Mouse (Mus musculus) telencephalon, adult 2 months (tissue): ENCODE measurements around the gene Ubr1.
"Not testable (repeated sequence)": the region's sequence is repeated elsewhere in the genome, so short reads cannot be mapped to it uniquely, and the experiment has no call there.

Source experiments
- DNase-seq: peaks from one replicate; pipeline ENCODE4 v3.0.0-alpha.2; 2011; ENCODE audit warnings: low read depth, low spot score

The Ubr1 gene

GRCm38 (mm10) chr2:120976990-120977925 lies 6.7 kb upstream of the Ubr1 start, which contains the start of gene Tmem62:
TSS of gene Tmem62 (plus strand) at chr2:120977017.
- DNase-seq, result peak; percentile 16

GRCm38 (mm10) chr2:120976308-120976707 lies 5.8 kb upstream of the Ubr1 start:
- DNase-seq, result no peak

- no peak for DNase-seq
These were observed 2.4 kb upstream of the Ubr1 start for GRCm38 (mm10) chr2:120972964-120973363.

- DNase-seq, result not testable (repeated sequence)
These were observed 1.7 kb upstream of the Ubr1 start for GRCm38 (mm10) chr2:120972257-120972656.

GRCm38 (mm10) chr2:120971766-120972165 lies 1.3 kb upstream of the Ubr1 start:
- no peak for DNase-seq

- no peak for DNase-seq
These were observed 423 bp downstream of the Ubr1 start for GRCm38 (mm10) chr2:120970045-120970539.

GRCm38 (mm10) chr2:120965486-120965885 lies 5.0 kb downstream of the Ubr1 start:
- no peak for DNase-seq

GRCm38 (mm10) chr2:120963110-120963509 lies 7.4 kb downstream of the Ubr1 start:
- no peak for DNase-seq

- DNase-seq, result no peak
These were observed 10.3 kb downstream of the Ubr1 start for GRCm38 (mm10) chr2:120960261-120960660.

GRCm38 (mm10) chr2:120959827-120960226 lies 10.7 kb downstream of the Ubr1 start:
- DNase-seq, result no peak

GRCm38 (mm10) chr2:120959363-120959762 lies 11.2 kb downstream of the Ubr1 start:
- no peak for DNase-seq

- no peak for DNase-seq
These were observed 18.2 kb downstream of the Ubr1 start for GRCm38 (mm10) chr2:120952176-120952938.

- DNase-seq, result peak; percentile 78
These were observed 19.3 kb downstream of the Ubr1 start for GRCm38 (mm10) chr2:120951208-120951607.

- no peak for DNase-seq
These were observed 37.5 kb downstream of the Ubr1 start for GRCm38 (mm10) chr2:120933038-120933437.

GRCm38 (mm10) chr2:120909556-120909955 lies 61.0 kb downstream of the Ubr1 start:
- no peak for DNase-seq

- no peak for DNase-seq
These were observed 74.2 kb downstream of the Ubr1 start for GRCm38 (mm10) chr2:120896361-120896760.

GRCm38 (mm10) chr2:120887601-120888000 lies 82.9 kb downstream of the Ubr1 start:
- no peak for DNase-seq

- no peak for DNase-seq
These were observed 97.3 kb downstream of the Ubr1 start for GRCm38 (mm10) chr2:120873192-120873591.

GRCm38 (mm10) chr2:120871447-120872336 lies 98.8 kb downstream of the Ubr1 start:
- DNase-seq, result peak; percentile 42

- peak; percentile 65 for DNase-seq
These were observed 103.2 kb downstream of the Ubr1 start for GRCm38 (mm10) chr2:120867336-120867735.

- DNase-seq, result no peak
These were observed 104.0 kb downstream of the Ubr1 start for GRCm38 (mm10) chr2:120866561-120866960.
